Mouse (Mus musculus): Measurements from ENCODE around the gene Efna3.

Gene Efna3

GRCm38 (mm10) chr3:89315930-89316831, 6.6 kb downstream of the Efna3 start:
- DNase-seq (ENCODE audit: low spot score) = peak; percentile 30

GRCm38 (mm10) chr3:89315195-89315929, 7.4 kb downstream of the Efna3 start:
- DNase-seq (ENCODE audit: low spot score) = peak; percentile 79

GRCm38 (mm10) chr3:89314791-89315190, 8.0 kb downstream of the Efna3 start:
- DNase-seq (ENCODE audit: low spot score) = no peak

GRCm38 (mm10) chr3:89314340-89314739, 8.4 kb downstream of the Efna3 start:
- DNase-seq (ENCODE audit: low spot score) = no peak

GRCm38 (mm10) chr3:89308089-89308488, 14.7 kb downstream of the Efna3 start:
- DNase-seq (ENCODE audit: low spot score) = peak; percentile 67

GRCm38 (mm10) chr3:89305551-89306325, 17.0 kb downstream of the Efna3 start:
- DNase-seq (ENCODE audit: low spot score) = no peak

GRCm38 (mm10) chr3:89305105-89305504, 17.7 kb downstream of the Efna3 start:
- no peak for DNase-seq (ENCODE audit: low spot score)

- DNase-seq (ENCODE audit: low spot score) = no peak
Observed at GRCm38 (mm10) chr3:89304440-89304839, 18.3 kb downstream of the Efna3 start.

- no peak for DNase-seq (ENCODE audit: low spot score)
Observed at GRCm38 (mm10) chr3:89300514-89300913, 22.3 kb downstream of the Efna3 start.

- DNase-seq (ENCODE audit: low spot score) = no peak
Observed at GRCm38 (mm10) chr3:89300071-89300470, 22.7 kb downstream of the Efna3 start.

- DNase-seq (ENCODE audit: low spot score) = peak; percentile 28
Observed at GRCm38 (mm10) chr3:89299499-89299898, 23.3 kb downstream of the Efna3 start.

- no peak for DNase-seq (ENCODE audit: low spot score)
Observed at GRCm38 (mm10) chr3:89298908-89299307, 23.9 kb downstream of the Efna3 start.

GRCm38 (mm10) chr3:89296761-89297396, 25.9 kb downstream of the Efna3 start:
- no peak for DNase-seq (ENCODE audit: low spot score)

- no peak for DNase-seq (ENCODE audit: low spot score)
Observed at GRCm38 (mm10) chr3:89295685-89296230, 27.0 kb downstream of the Efna3 start.

GRCm38 (mm10) chr3:89294195-89294594, 28.6 kb downstream of the Efna3 start:
- DNase-seq (ENCODE audit: low spot score) = no peak

GRCm38 (mm10) chr3:89293247-89293918, 29.4 kb downstream of the Efna3 start:
- DNase-seq (ENCODE audit: low spot score) = no peak

GRCm38 (mm10) chr3:89292303-89292702, 30.5 kb downstream of the Efna3 start:
- DNase-seq (ENCODE audit: low spot score) = no peak

GRCm38 (mm10) chr3:89291874-89292273, 30.9 kb downstream of the Efna3 start:
- DNase-seq (ENCODE audit: low spot score) = no peak

GRCm38 (mm10) chr3:89288503-89288928, 34.2 kb downstream of the Efna3 start:
- no peak for DNase-seq (ENCODE audit: low spot score)

- no peak for DNase-seq (ENCODE audit: low spot score)
Observed at GRCm38 (mm10) chr3:89287286-89287685, 35.5 kb downstream of the Efna3 start.

GRCm38 (mm10) chr3:89285526-89285925, 37.2 kb downstream of the Efna3 start:
- no peak for DNase-seq (ENCODE audit: low spot score)

All from urinary bladder, postnatal 14 days (tissue).